Mouse (Mus musculus): ENCODE measurements around the gene Safb.

Safb gene

GRCm38 (mm10) chr17:56584257-56585130, at the start of gene Safb, which contains the start of gene Safb2:
TSS of gene Safb (plus strand) at chr17:56584825.
TSS of gene Safb2 (minus strand) at chr17:56584585.
- peak; percentile 99 to 100 for DNase-seq (ENCODE audit: low spot score in 2 of 2)

GRCm38 (mm10) chr17:56536192-56536591, 48.4 kb upstream of the Safb start:
- DNase-seq (ENCODE audit: low spot score in 2 of 2), result peak in 1 of 2 experiments; percentile 60

- peak in 1 of 2 experiments; percentile 27 for DNase-seq (ENCODE audit: low spot score in 2 of 2)
Measured at GRCm38 (mm10) chr17:56536874-56537273, 47.8 kb upstream of the Safb start.

GRCm38 (mm10) chr17:56537912-56538311, 46.7 kb upstream of the Safb start:
- peak; percentile 62 to 70 for DNase-seq (ENCODE audit: low spot score in 2 of 2)

GRCm38 (mm10) chr17:56540562-56540975, 44.1 kb upstream of the Safb start:
- DNase-seq (ENCODE audit: low spot score in 2 of 2), result peak in 1 of 2 experiments; percentile 17

- peak; percentile 37 to 40 for DNase-seq (ENCODE audit: low spot score in 2 of 2)
Measured at GRCm38 (mm10) chr17:56542736-56543135, 41.9 kb upstream of the Safb start.

GRCm38 (mm10) chr17:56543684-56544224, 40.9 kb upstream of the Safb start:
- peak in 1 of 2 experiments; percentile 15 for DNase-seq (ENCODE audit: low spot score in 2 of 2)

- no peak for DNase-seq (ENCODE audit: low spot score in 2 of 2)
Measured at GRCm38 (mm10) chr17:56544699-56545387, 39.8 kb upstream of the Safb start.

GRCm38 (mm10) chr17:56545945-56546344, 38.7 kb upstream of the Safb start:
- peak in 1 of 2 experiments; percentile 19 for DNase-seq (ENCODE audit: low spot score in 2 of 2)

GRCm38 (mm10) chr17:56546576-56546975, 38.0 kb upstream of the Safb start:
- DNase-seq (ENCODE audit: low spot score in 2 of 2), result peak in 1 of 2 experiments; percentile 21

- DNase-seq (ENCODE audit: low spot score in 2 of 2), result peak in 1 of 2 experiments; percentile 51
Measured at GRCm38 (mm10) chr17:56547116-56547845, 37.3 kb upstream of the Safb start.

GRCm38 (mm10) chr17:56547846-56548604, 36.6 kb upstream of the Safb start:
- DNase-seq (ENCODE audit: low spot score in 2 of 2), result peak in 1 of 2 experiments; percentile 31

- peak in 1 of 2 experiments; percentile 20 for DNase-seq (ENCODE audit: low spot score in 2 of 2)
Measured at GRCm38 (mm10) chr17:56548605-56549105, 36.0 kb upstream of the Safb start.

- peak in 1 of 2 experiments; percentile 17 for DNase-seq (ENCODE audit: low spot score in 2 of 2)
Measured at GRCm38 (mm10) chr17:56550784-56551475, 33.7 kb upstream of the Safb start.

- DNase-seq (ENCODE audit: low spot score in 2 of 2), result peak; percentile 68 to 78
Measured at GRCm38 (mm10) chr17:56551841-56552581, 32.6 kb upstream of the Safb start.

- DNase-seq (ENCODE audit: low spot score in 2 of 2), result peak; percentile 85 to 90
Measured at GRCm38 (mm10) chr17:56552781-56553363, 31.8 kb upstream of the Safb start.

- DNase-seq (ENCODE audit: low spot score in 2 of 2), result no peak
Measured at GRCm38 (mm10) chr17:56554122-56554551, 30.5 kb upstream of the Safb start, which contains the start of gene Gm20219. TSS of gene Gm20219 (minus strand) at chr17:56554387.

GRCm38 (mm10) chr17:56558448-56558847, 26.2 kb upstream of the Safb start:
- DNase-seq (ENCODE audit: low spot score in 2 of 2), result peak; percentile 80

GRCm38 (mm10) chr17:56559386-56559785, 25.2 kb upstream of the Safb start:
- DNase-seq (ENCODE audit: low spot score in 2 of 2), result no peak

Measured in right cerebral cortex, postnatal 10 days (tissue).